Mouse (Mus musculus) CD8-positive naive resting alpha-beta T cell, adult 57 days (primary cell): ENCODE results near the gene Ccnd3. TPM values are rescaled to one million over a fixed set of nuclear protein-coding genes. Genes with fewer than 3 reads are reported as not detected.

Source experiments
- total RNA-seq: library from RNA; stranded (reverse); gene quantifications from one replicate; pipeline ENCODE4 v1.2.4, GENCODE M21; 2023

Gene Ccnd3
- total RNA-seq: 358 TPM

GRCm38 (mm10) chr17:47504941-47505346, at the start of gene Ccnd3:
Gene Ccnd3 (plus strand): TSS chr17:47505051.

GRCm38 (mm10) chr17:47501946-47502706, 2.7 kb upstream of the Ccnd3 start, which contains the start of gene Taf8:
Gene Taf8 (minus strand): TSS chr17:47502292.

GRCm38 (mm10) chr17:47610849-47611660, 106.2 kb downstream of the Ccnd3 start, which contains the start of the genes Bysl, Med20 and Gm20517:
Gene Bysl (minus strand): TSS chr17:47611492.
Gene Med20 (plus strand): TSS chr17:47611582.
Gene Gm20517 (plus strand): TSS chr17:47611589.

GRCm38 (mm10) chr17:47630678-47631065, 125.8 kb downstream of the Ccnd3 start, which contains the start of gene Usp49:
Gene Usp49 (plus strand): TSS chr17:47630690.

Other genes with a start within 250 kb of the Ccnd3 start
- 22.1 TPM for gene Mrps10, start 136.2 kb upstream of the Ccnd3 start, total RNA-seq
- 3.9 TPM for gene Guca1b, start 119.7 kb upstream of the Ccnd3 start, total RNA-seq
- not detected for gene Guca1a, start 104.5 kb upstream of the Ccnd3 start, total RNA-seq
- gene AI661453, start 68.4 kb upstream of the Ccnd3 start, total RNA-seq: 0.09 TPM
- not detected for gene 1700001C19Rik, start 67.7 kb upstream of the Ccnd3 start, total RNA-seq
- 74.6 TPM for gene Taf8, start 2.8 kb upstream of the Ccnd3 start, total RNA-seq
- gene Bysl, start 106.4 kb downstream of the Ccnd3 start, total RNA-seq: 15.1 TPM
- gene Med20, start 106.5 kb downstream of the Ccnd3 start, total RNA-seq: 59.9 TPM
- 2.7 TPM for gene Gm20517, start 106.5 kb downstream of the Ccnd3 start, total RNA-seq
- 5.6 TPM for gene Usp49, start 125.6 kb downstream of the Ccnd3 start, total RNA-seq
- 114 TPM for gene Tomm6, start 183.3 kb downstream of the Ccnd3 start, total RNA-seq
- gene Frs3, start 184.0 kb downstream of the Ccnd3 start, total RNA-seq: 2.4 TPM
- 0.21 TPM for gene Gm21981, start 189.4 kb downstream of the Ccnd3 start, total RNA-seq
- gene Prickle4, start 189.7 kb downstream of the Ccnd3 start, total RNA-seq: not detected
- not detected for gene Pgc, start 221.8 kb downstream of the Ccnd3 start, total RNA-seq
- 35.0 TPM for gene Tfeb, start 232.0 kb downstream of the Ccnd3 start, total RNA-seq